Mouse (Mus musculus) mesoderm, embryonic 11.5 days (tissue): Measurements from ENCODE around the gene Cfap46.
"Not testable (repeated sequence)": the region's sequence is repeated elsewhere in the genome, so short reads cannot be mapped to it uniquely, and the experiment has no call there.

Experiments
- DNase-seq: peaks from one replicate; pipeline ENCODE4 v3.0.0-alpha.2; 2012; ENCODE audit warnings: low read depth, low spot score

The Cfap46 gene

GRCm38 (mm10) chr7:139663318-139663717 lies 20.3 kb downstream of the Cfap46 start:
- DNase-seq = no peak

- DNase-seq = not testable (repeated sequence)
These were observed 23.7 kb downstream of the Cfap46 start for GRCm38 (mm10) chr7:139659901-139660300.

- no peak for DNase-seq
These were observed 33.9 kb downstream of the Cfap46 start for GRCm38 (mm10) chr7:139649698-139650097.

GRCm38 (mm10) chr7:139648107-139648824 lies 35.4 kb downstream of the Cfap46 start:
- peak; percentile 95 for DNase-seq

- no peak for DNase-seq
These were observed 50.2 kb downstream of the Cfap46 start for GRCm38 (mm10) chr7:139633393-139633792.

- no peak for DNase-seq
These were observed 58.5 kb downstream of the Cfap46 start for GRCm38 (mm10) chr7:139625156-139625555.

- no peak for DNase-seq
These were observed 61.0 kb downstream of the Cfap46 start for GRCm38 (mm10) chr7:139622568-139622967.

- DNase-seq = peak; percentile 81
These were observed 67.5 kb downstream of the Cfap46 start for GRCm38 (mm10) chr7:139615767-139616766.

GRCm38 (mm10) chr7:139610328-139610727 lies 73.3 kb downstream of the Cfap46 start:
- DNase-seq = no peak

- no peak for DNase-seq
These were observed 87.8 kb downstream of the Cfap46 start for GRCm38 (mm10) chr7:139595862-139596261.

- DNase-seq = no peak
These were observed 88.3 kb downstream of the Cfap46 start for GRCm38 (mm10) chr7:139595311-139595710.

GRCm38 (mm10) chr7:139591311-139591710 lies 92.3 kb downstream of the Cfap46 start:
- no peak for DNase-seq

- DNase-seq = peak; percentile 63
These were observed 93.3 kb downstream of the Cfap46 start for GRCm38 (mm10) chr7:139590302-139590701.

- peak; percentile 61 for DNase-seq
These were observed 95.7 kb downstream of the Cfap46 start for GRCm38 (mm10) chr7:139587919-139588318.

- DNase-seq = no peak
These were observed 98.3 kb downstream of the Cfap46 start for GRCm38 (mm10) chr7:139585183-139585821.

GRCm38 (mm10) chr7:139584221-139585175 lies 99.1 kb downstream of the Cfap46 start:
- DNase-seq = no peak

- no peak for DNase-seq
These were observed 100.4 kb downstream of the Cfap46 start for GRCm38 (mm10) chr7:139583094-139583737.

GRCm38 (mm10) chr7:139582595-139582994 lies 101.0 kb downstream of the Cfap46 start, which contains the start of gene Nkx6-2:
TSS of gene Nkx6-2 (minus strand) at chr7:139582797.
- peak; percentile 79 for DNase-seq

- DNase-seq = no peak
These were observed 101.6 kb downstream of the Cfap46 start for GRCm38 (mm10) chr7:139581801-139582571.
